Mouse (Mus musculus) liver, embryonic 12.5 days (tissue): ENCODE measurements around the gene Irak2. TPM values are rescaled to one million over a fixed set of nuclear protein-coding genes. Genes with fewer than 3 reads are reported as not detected.
"Not testable (repeated sequence)": the region's sequence is repeated elsewhere in the genome, so short reads cannot be mapped to it uniquely, and the experiment has no call there.

Experiments used
- ATAC-seq: fragments of 200-750 bp; cut with Nextera tagmentation; 2 replicates; pipeline ENCODE4 v1.8.0; 2017; ENCODE audit warnings: moderate number of reproducible peaks, mild to moderate bottlenecking, moderate library complexity
- H3K27ac ChIP-seq: fragments of 300-500 bp; sonication (generic); 2 replicates; pipeline ENCODE4 v1.5.1; 2016; ENCODE audit warnings: mild to moderate bottlenecking
- H3K27me3 ChIP-seq: fragments of 300-500 bp; sonication (generic); replicated peaks from 2 replicates; pipeline ENCODE4 v1.6.1; 2016; ENCODE audit warnings: mild to moderate bottlenecking, moderate library complexity
- H3K36me3 ChIP-seq: fragments of 300-500 bp; sonication (generic); 2 replicates; pipeline ENCODE4 v1.6.1; 2016; ENCODE audit warnings: mild to moderate bottlenecking, moderate library complexity
- H3K4me1 ChIP-seq: fragments of 300-500 bp; sonication (generic); 2 replicates; pipeline ENCODE4 v1.6.1; 2016
- H3K4me2 ChIP-seq: fragments of 300-500 bp; sonication (generic); 2 replicates; pipeline ENCODE4 v1.6.1; 2016; ENCODE audit warnings: mild to moderate bottlenecking, moderate library complexity
- H3K4me3 ChIP-seq: fragments of 300-500 bp; sonication (generic); 2 replicates; pipeline ENCODE4 v1.5.1; 2016; ENCODE audit warnings: mild to moderate bottlenecking, moderate library complexity
- H3K9ac ChIP-seq: fragments of 300-500 bp; sonication (generic); 2 replicates; pipeline ENCODE4 v1.6.1; 2016; ENCODE audit warnings: mild to moderate bottlenecking, moderate library complexity
- H3K9me3 ChIP-seq: fragments of 300-500 bp; sonication (generic); replicated peaks from 2 replicates; pipeline ENCODE4 v1.6.1; 2016; ENCODE audit warnings: mild to moderate bottlenecking, moderate library complexity
- WGBS: fragments of 180-500 bp; shearing (Covaris S2); methylation state at CpG from one replicate; pipeline ENCODE4 v1.1.7; 2016; ENCODE audit not compliant: insufficient replicate concordance; 5-methylcytosine and 5-hydroxymethylcytosine counted together
- polyA plus RNA-seq: library from polyadenylated mRNA; unstranded; fragments of >200 nt; fragmentation: Nextera tagmentation; extraction: Ambion mirVana; gene quantifications from 2 replicates; pipeline ENCODE4 v1.2.1, GENCODE M21; 2016

Irak2 gene
- polyA plus RNA-seq, 1 experiment from 2014 or later, result 17.9 TPM

GRCm38 (mm10) chr6:113659648-113660491 lies 21.6 kb downstream of the Irak2 start:
- Histone ChIP-seq H3K27ac (peak overlapping the region; percentile 22; the same call in 1 of the 2 replicates), H3K27me3 (no peaks in the 10 kb centered on the region), H3K9me3 (peaks cover 5% of the 10 kb centered on the region), H3K9ac (no peak overlapping the region), H3K36me3 (peaks cover 7% of the 10 kb centered on the region), H3K4me2 (no peak overlapping the region), H3K4me1 (peaks cover 35% of the 10 kb centered on the region), H3K4me3 (no peak overlapping the region)
- no peak for ATAC-seq
- WGBS, result 63% methylated on average over 8 of the region's 8 CpGs

GRCm38 (mm10) chr6:113660492-113661352 lies 22.5 kb downstream of the Irak2 start:
- Histone ChIP-seq H3K27me3 (no peaks in the 10 kb centered on the region), H3K4me3 (no peak overlapping the region), H3K9ac (no peak overlapping the region), H3K27ac (0 out of 2 replicates have a peak overlapping the region, but pooled peaks have one; percentile 3), H3K4me1 (peaks cover 32% of the 10 kb centered on the region), H3K9me3 (peaks cover 5% of the 10 kb centered on the region), H3K4me2 (no peak overlapping the region; the same call in 1 of the 2 replicates), H3K36me3 (peaks cover 7% of the 10 kb centered on the region)
- ATAC-seq, result no peak
- WGBS, result 65% methylated on average over 14 of the region's 14 CpGs

- Histone ChIP-seq H3K4me2 (no peak overlapping the region; the same call in 1 of the 2 replicates), H3K4me3 (no peak overlapping the region), H3K9ac (no peak overlapping the region), H3K4me1 (peaks cover 38% of the 10 kb centered on the region), H3K27me3 (no peaks in the 10 kb centered on the region), H3K9me3 (peaks cover 5% of the 10 kb centered on the region), H3K27ac (peak overlapping the region; percentile 3; the same call in 1 of the 2 replicates), H3K36me3 (peaks cover 7% of the 10 kb centered on the region)
- WGBS, result 50% methylated on average over 12 of the region's 12 CpGs
- ATAC-seq, result 0 out of 2 replicates have a peak, but pooled peaks have one; percentile 18
Measured at GRCm38 (mm10) chr6:113661353-113662241, 23.3 kb downstream of the Irak2 start.

DNA sequence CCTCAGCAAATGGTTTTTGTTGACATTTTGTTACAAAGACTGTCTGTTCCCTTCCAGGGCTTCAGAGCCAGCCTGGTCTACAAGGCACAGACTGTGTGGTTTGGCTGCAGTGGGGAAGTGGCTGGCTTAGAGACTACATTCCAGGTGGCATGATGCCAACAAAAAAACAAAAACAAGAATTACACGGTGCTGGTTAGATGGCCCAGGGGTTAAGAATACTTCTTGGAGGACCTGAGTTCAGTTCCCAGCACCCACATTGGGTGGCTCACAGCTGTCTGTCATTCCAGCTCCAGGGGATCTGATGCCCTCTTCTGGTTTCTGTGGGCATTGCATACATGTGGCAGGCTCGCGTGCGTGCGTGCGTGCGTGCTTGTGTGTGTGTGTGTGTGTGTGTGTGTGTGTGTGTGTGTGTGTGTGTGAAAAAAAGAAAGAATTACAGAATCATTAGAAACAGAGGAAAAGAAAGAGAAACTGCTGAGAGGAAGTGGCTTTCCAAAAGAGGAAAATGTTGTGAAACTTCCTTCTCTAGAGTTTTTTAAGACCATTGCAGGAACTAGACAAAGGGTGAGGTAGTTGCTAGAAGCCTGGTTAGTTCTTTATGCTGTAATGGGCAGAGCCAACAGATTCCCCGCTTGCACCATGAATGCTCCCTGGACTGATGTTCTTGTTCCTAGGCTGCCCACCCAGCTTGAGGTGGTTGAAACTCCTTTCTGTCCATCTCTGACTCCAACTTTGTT lies 24.9 kb downstream of the Irak2 start:
- Histone ChIP-seq H3K9me3 (peaks cover 5% of the 10 kb centered on the region), H3K27me3 (no peaks in the 10 kb centered on the region), H3K4me2 (no peak overlapping the region), H3K36me3 (peaks cover 7% of the 10 kb centered on the region), H3K4me1 (peaks cover 39% of the 10 kb centered on the region), H3K9ac (no peak overlapping the region), H3K27ac (no peak overlapping the region), H3K4me3 (no peak overlapping the region)
- ATAC-seq, result no peak; the same call in 1 of the 2 replicates
- 91% methylated on average over 8 of the region's 8 CpGs for WGBS

- H3K9me3 ChIP-seq, result peaks cover 5% of the 10 kb centered on the region
- ATAC-seq, result no peak
- no peaks in the 10 kb centered on the region for H3K27me3 ChIP-seq
- no peak overlapping the region for H3K9ac ChIP-seq
- H3K27ac ChIP-seq, result no peak overlapping the region
- no peak overlapping the region for H3K4me3 ChIP-seq
- no peak overlapping the region for H3K4me2 ChIP-seq
- whole genome bisulfite sequencing, result 71% methylated on average over 7 of the region's 7 CpGs
- peaks cover 7% of the 10 kb centered on the region for H3K36me3 ChIP-seq
- H3K4me1 ChIP-seq, result peaks cover 47% of the 10 kb centered on the region
Measured at GRCm38 (mm10) chr6:113664305-113664704, 26.0 kb downstream of the Irak2 start.

GRCm38 (mm10) chr6:113667611-113668122 lies 29.4 kb downstream of the Irak2 start:
- ATAC-seq, result no peak
- Histone ChIP-seq H3K4me3 (no peak overlapping the region), H3K9ac (no peak overlapping the region), H3K27ac (0 out of 2 replicates have a peak overlapping the region, but pooled peaks have one; percentile 42), H3K4me2 (no peak overlapping the region), H3K9me3 (peaks cover 12% of the 10 kb centered on the region), H3K4me1 (peaks cover 27% of the 10 kb centered on the region), H3K27me3 (no peaks in the 10 kb centered on the region), H3K36me3 (peaks cover 15% of the 10 kb centered on the region)
- WGBS, result 73% methylated on average over 8 of the region's 8 CpGs

DNA sequence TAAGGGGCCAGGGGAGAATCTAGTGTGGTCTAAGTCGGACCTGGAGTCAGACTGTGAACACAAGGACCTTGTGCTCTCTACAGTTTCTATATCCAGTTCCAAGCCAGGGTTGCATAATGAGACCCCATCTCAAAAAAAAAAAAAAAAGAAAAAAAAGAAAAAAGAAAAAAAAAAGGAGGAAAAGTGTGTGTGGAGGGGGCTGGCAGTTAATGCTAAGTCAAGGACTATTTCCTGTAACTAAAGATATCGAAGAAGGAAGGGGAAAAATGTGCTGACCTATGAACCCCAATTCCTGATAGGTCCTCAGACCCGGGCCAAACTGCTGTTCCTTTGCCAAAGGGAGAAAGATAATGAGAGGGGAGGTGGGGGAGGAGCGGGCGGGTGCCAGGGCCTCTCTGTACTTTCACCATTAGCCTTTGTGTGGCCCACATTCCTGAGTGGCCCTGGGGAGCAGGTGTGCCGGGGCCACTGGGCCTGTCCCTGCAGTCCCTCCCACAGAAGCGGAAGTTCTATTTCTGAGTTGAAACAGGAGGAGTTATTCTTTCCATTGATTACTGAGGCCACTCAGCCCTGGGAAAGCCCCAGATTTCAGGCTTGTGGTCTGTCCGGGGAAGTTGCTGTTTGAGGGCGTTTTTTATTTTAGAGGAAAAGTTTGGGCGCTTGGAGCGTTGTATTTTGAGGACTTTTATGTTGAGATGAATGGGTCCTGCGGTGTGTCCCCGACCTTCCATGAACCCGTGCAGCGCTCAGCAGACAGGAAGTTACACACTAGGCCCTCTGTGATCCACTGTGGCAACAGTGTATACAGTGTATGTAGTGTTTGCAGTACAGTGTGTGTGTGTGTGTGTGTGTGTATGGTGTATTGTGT lies 30.3 kb downstream of the Irak2 start:
- H3K9me3 ChIP-seq, result peaks cover 6% of the 10 kb centered on the region
- peak overlapping the region; percentile 41 for H3K4me2 ChIP-seq
- no peak overlapping the region for H3K4me3 ChIP-seq
- 27% methylated on average over 15 of the region's 15 CpGs for WGBS
- no peaks in the 10 kb centered on the region for H3K27me3 ChIP-seq
- peaks cover 19% of the 10 kb centered on the region; the same call in 1 of the 2 replicates for H3K36me3 ChIP-seq
- peaks cover 30% of the 10 kb centered on the region for H3K4me1 ChIP-seq
- peak; percentile 58 for ATAC-seq
- H3K27ac ChIP-seq, result peak overlapping the region; percentile 68
- 0 out of 2 replicates have a peak overlapping the region, but pooled peaks have one; percentile 23 for H3K9ac ChIP-seq

GRCm38 (mm10) chr6:113669821-113670220 lies 31.6 kb downstream of the Irak2 start:
- Histone ChIP-seq H3K4me3 (no peak overlapping the region), H3K36me3 (peaks cover 24% of the 10 kb centered on the region; the same call in 1 of the 2 replicates), H3K9me3 (peaks cover 6% of the 10 kb centered on the region), H3K4me1 (peaks cover 30% of the 10 kb centered on the region), H3K27ac (no peak overlapping the region), H3K27me3 (no peaks in the 10 kb centered on the region), H3K9ac (no peak overlapping the region), H3K4me2 (no peak overlapping the region)
- 74% methylated on average over 7 of the region's 7 CpGs for WGBS
- no peak for ATAC-seq

GRCm38 (mm10) chr6:113672029-113672428 lies 33.8 kb downstream of the Irak2 start:
- H3K27ac ChIP-seq, H3K9ac ChIP-seq, H3K9me3 ChIP-seq, H3K4me3 ChIP-seq, ATAC-seq, H3K4me2 ChIP-seq, H3K27me3 ChIP-seq: not testable (repeated sequence)
- Histone ChIP-seq H3K36me3 (peaks cover 28% of the 10 kb centered on the region; the same call in 1 of the 2 replicates), H3K4me1 (peaks cover 31% of the 10 kb centered on the region)
- WGBS, result 65% methylated on average over 1 of the region's 1 CpGs

DNA sequence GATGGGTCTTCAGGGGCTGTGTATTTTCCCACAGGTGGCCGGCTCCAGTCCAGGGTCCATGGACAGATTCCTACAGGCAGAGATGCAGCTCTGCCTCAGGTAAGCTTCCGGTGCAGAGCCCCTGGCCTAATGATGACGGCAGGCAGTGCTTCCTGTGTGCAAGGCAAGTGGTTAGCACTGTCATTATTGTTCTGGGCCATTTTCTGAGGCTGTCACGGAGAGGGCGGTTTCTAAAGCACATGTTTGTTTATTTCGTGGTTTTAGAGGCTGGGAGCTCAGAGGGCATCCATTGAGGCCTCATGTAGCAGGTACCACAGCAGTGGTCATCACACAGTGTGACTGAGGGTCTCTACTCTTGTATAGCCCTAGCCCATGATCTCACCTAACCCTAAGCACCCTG lies 34.7 kb downstream of the Irak2 start:
- H3K9ac ChIP-seq, result no peak overlapping the region
- no peaks in the 10 kb centered on the region for H3K27me3 ChIP-seq
- H3K9me3 ChIP-seq, result peaks cover 6% of the 10 kb centered on the region
- no peak for ATAC-seq
- 65% methylated on average over 6 of the region's 6 CpGs for WGBS
- H3K4me1 ChIP-seq, result peaks cover 32% of the 10 kb centered on the region
- H3K4me3 ChIP-seq, result no peak overlapping the region
- H3K27ac ChIP-seq, result no peak overlapping the region
- no peak overlapping the region for H3K4me2 ChIP-seq
- peaks cover 28% of the 10 kb centered on the region; the same call in 1 of the 2 replicates for H3K36me3 ChIP-seq
